Mouse (Mus musculus) neural tube, embryonic 10.5 days (tissue): ENCODE measurements around the gene Olfr1066.
"Not testable (repeated sequence)": the region's sequence is repeated elsewhere in the genome, so short reads cannot be mapped to it uniquely, and the experiment has no call there.

Source experiments
- DNase-seq: peaks from one replicate; pipeline ENCODE4 v3.0.0-alpha.2; 2017; ENCODE audit warnings: low spot score; ENCODE audit errors: extremely low spot score

The Olfr1066 gene

DNA sequence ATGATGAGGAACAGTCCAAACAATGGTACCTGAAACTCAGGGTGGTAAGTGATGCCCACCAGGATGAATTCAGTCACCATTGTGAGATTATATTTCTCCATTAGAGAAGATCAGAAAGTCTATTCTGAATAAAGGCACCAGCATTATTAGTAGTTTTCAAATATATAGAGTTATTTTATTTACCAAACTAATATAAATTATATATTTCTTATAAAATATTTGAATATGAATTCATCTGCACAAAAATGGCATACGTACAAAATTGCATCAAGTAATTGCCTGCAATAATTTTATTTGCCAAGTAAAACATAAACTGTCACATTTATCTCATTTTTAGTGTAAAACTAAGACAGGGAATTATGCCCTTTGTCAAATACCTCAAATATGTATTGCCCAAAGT is at the start of gene Olfr1066:
Olfr1066 (minus strand) TSS at position 101 of the 400 bp plus-strand sequence.
- no peak for DNase-seq

DNA sequence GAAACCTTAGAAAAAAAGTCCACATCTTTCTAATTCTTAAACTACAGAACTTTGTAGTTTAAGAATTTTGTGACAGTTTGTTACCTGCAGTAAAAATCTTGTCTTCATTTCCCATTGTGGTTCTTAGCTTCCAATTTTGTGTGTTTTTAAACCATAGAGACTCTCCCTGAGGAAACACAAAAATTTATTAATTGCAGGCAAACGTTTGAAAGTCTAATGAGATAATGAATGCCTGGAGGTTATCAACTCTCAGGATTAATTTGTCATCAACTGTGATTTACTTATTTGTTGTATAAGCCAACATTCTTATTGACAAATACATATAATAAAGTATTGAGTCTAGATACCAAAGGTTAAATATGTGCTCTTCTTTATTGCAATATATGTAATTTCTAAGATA is 31.2 kb upstream of the Olfr1066 start, which contains the start of gene Olfr228:
Olfr228 (minus strand) TSS at position 101 of the 400 bp plus-strand sequence.
- no peak for DNase-seq

DNA sequence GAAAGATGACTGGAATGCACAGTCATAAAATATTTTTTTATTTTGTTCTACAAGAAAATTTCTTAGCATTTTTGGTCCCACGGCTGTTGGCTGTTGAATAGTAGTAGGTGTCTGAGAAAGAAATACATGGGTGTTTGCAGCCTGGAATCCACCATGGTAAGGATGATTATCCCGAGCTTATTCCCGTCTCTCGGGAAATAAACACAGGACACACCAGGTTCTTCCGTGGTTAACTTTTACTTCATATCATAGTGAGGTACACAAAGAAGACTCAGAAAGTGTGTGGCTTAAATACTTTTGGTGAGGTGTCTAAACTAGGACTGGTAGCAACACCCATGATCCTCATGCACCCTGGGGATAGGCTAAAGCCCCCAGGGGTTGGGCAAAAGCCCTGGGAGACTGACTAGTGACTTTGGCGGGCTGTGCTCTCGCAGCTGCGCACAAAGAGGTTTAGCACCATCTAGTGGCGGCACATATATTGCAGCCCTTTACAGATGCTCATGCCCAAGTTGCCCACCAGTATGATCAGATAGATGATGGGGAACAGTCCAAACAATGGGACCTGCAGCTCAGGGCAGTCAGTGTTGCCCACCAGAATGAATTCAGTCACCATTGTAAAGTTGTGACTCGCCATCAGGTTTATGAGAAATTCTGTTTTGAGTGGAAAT is 8.5 kb upstream of the Olfr1066 start:
- DNase-seq = peak; percentile 71

DNA sequence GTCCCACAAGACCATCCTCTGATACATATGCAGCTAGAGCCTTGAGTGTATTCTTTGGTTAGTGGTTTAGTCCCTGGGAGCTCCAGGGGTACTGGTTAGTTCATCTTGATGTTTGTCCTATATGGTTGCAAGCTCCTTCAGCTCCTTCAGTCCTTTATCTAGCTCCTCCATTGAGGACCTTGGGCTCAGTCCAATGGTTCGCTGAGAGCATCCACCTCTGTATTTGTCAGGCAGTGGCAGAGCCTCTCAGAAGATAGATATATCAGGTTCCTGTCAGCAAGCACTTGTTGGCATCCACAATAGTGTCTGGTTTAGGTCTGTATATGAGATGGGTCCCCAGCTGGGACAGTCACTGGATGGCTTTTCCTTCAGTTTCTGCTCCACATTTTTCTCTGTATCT is 4.4 kb upstream of the Olfr1066 start:
- no peak for DNase-seq

DNA sequence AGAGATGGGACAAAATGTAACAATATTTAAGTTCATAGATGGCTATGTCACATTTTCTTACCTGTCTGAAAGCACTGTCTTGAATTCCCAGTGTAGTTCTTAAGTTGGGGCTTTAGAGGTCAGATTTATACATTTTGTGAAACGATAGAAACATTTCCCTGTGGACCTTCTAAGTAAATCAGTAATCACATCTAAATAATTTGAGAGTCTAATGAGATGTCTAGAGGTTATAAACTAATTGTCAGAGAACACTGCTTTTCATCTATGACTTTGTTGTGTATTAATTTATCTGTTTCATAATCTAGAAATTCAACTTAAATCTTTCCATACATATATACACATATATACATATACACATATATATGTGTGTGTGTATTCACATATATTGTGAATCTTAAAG is 5.6 kb downstream of the Olfr1066 start, which contains the start of gene Olfr1065:
Olfr1065 (minus strand) TSS at position 101 of the 400 bp plus-strand sequence.
- DNase-seq = not testable (repeated sequence)

DNA sequence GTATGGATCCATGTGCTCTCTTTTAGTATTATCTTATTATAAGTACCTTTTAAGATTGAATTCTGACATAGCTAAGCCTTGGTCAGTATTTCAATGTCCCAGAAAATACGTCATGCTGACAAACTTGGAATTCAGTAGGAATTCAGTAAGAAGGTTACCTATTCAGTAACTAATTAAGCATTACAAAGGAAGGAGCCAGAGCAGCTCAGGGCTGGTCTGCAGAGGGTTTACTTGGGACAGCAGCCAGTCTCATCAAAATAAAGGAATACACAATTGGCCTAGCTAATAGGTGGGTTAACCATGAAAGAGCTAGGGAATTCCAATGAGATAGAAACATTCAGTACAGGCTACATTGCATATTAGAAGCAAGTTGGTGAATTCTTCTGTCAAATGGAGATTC is 14.0 kb downstream of the Olfr1066 start:
- DNase-seq = not testable (repeated sequence)

DNA sequence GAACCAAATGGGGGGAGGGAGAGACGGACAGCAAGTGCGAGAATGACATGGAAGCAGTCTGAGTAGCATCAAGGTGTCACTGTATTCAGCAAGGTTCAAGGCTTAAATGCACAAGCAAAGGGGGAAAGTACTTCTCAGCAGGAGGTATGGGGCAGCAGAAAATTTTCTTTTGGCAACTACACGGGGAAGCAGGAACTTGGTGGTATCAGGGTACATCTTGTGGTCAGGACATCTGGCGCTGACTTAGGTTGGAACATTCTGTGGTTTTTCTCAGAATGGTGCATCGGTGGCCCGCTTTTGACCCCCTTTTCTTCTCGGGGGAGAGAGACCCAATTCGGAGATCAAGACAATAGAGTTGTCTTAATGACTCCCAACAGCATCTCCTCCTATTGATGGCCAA is 27.6 kb downstream of the Olfr1066 start:
- not testable (repeated sequence) for DNase-seq

DNA sequence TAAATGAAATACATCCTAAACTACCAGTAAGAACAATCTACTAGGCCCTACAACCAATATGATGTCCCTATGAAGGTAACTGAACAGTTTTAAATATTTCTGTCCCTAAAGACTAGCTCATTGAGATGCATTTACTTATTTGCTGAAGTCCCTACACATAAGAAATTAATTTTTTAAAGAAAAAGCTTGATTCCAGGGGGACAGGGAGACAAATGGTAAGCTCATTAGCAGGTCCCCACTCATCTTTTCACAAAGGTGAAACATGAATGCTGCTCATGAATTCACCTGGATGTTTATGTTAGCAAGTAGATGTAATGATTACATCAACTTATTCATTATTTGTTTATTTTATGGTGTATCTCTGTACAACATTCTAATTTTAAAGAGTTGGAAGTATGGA is 29.4 kb downstream of the Olfr1066 start, which contains the start of gene Olfr1062:
Olfr1062 (minus strand) TSS at position 101 of the 400 bp plus-strand sequence.
- not testable (repeated sequence) for DNase-seq

DNA sequence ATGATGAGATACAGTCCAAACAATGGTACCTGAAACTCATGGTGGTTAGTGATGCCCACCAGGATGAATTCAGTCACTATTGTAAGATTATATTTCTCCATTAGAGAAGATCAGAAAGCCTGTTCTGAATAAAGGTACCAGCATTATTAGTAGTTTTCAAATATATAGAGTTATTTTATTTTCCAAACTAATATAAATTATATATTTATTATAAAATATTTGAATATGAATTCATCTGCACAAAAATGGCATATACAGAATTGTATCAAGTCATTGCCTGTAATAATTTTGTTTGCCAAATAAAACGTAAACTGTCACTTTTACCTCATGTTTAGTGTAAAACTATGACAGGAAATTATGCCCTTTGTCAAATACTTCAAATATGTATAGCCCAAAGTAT is 42.1 kb downstream of the Olfr1066 start, which contains the start of gene Olfr1061:
Olfr1061 (minus strand) TSS at position 101 of the 400 bp plus-strand sequence.
- no peak for DNase-seq
